ENCODE assay signal across 25 mouse cellular contexts in the genomic region with DNA sequence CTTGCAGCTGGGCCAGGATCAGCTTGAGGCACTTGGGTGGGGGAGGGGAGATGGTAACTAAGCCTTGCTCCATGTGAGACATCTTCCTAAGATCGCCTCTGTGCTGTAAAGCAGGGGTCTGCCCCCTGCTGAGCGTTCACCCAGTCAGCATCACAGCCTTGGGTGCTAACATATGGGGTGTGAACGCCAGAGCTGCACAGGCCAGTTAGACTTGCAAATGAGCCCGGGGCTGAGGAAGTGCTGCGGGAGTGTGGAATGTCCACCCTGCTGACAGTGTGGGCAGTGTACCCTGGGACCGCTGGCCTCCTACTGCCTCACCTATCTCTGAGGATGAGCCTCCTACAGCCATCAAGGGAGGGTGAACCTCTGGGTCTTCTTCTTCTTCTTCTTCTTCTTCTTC. TPM values are rescaled to one million over a fixed set of nuclear protein-coding genes. Genes with fewer than 3 reads are reported as not detected.
DNase-seq lines count a peak whose midpoint lies in the region; ATAC-seq and TF ChIP-seq lines count a peak whose summit lies in the region.
"Had no signal": no experiment of that assay in that cellular context is flagged by ENCODE, and none has a peak within 500 bp of the region (broad histone marks: within the 10 kb centered on the region; RNA-seq: fewer than 3 reads in every experiment).

No protein-coding gene starts in this region.

- no peaks in the 10 kb centered on the region for H3K36me3 ChIP-seq in forebrain, embryonic 13.5 days (ENCODE audit: poor library complexity, severe bottlenecking)
- no peaks in the 10 kb centered on the region for H3K36me3 ChIP-seq in forebrain, embryonic 14.5 days (ENCODE audit: control insufficient read depth, insufficient read depth, low read length)
- no peaks in the 10 kb centered on the region for H3K36me3 ChIP-seq in forebrain, postnatal 0 days (ENCODE audit: insufficient read depth)
- no peaks in the 10 kb centered on the region for H3K36me3 ChIP-seq in forebrain, embryonic 12.5 days (replicated peaks)
- H3K36me3 ChIP-seq: embryonic facial prominence, embryonic 12.5 days; embryonic facial prominence, embryonic 15.5 days; heart, embryonic 12.5 days; heart, embryonic 15.5 days; hindbrain, embryonic 12.5 days; hindbrain, embryonic 15.5 days had no signal

- H3K27me3 ChIP-seq in forebrain, embryonic 13.5 days, result no peaks in the 10 kb centered on the region
- no peaks in the 10 kb centered on the region for H3K27me3 ChIP-seq in forebrain, embryonic 14.5 days (replicated peaks; ENCODE audit: control insufficient read depth, insufficient read depth, low read length)
- H3K27me3 ChIP-seq in forebrain, postnatal 0 days (ENCODE audit: insufficient read depth, low read length), result no peaks in the 10 kb centered on the region
- H3K27me3 ChIP-seq in forebrain, embryonic 12.5 days, result no peaks in the 10 kb centered on the region
- H3K27me3 ChIP-seq: embryonic facial prominence, embryonic 12.5 days; embryonic facial prominence, embryonic 15.5 days; hindbrain, embryonic 12.5 days had no signal

- H3K9me3 ChIP-seq in forebrain, embryonic 13.5 days (replicated peaks), result no peaks in the 10 kb centered on the region
- H3K9me3 ChIP-seq in forebrain, embryonic 14.5 days (replicated peaks; ENCODE audit: control insufficient read depth, low read length), result no peaks in the 10 kb centered on the region
- H3K9me3 ChIP-seq in forebrain, postnatal 0 days (ENCODE audit: low read length), result no peaks in the 10 kb centered on the region
- no peaks in the 10 kb centered on the region for H3K9me3 ChIP-seq in forebrain, embryonic 12.5 days
- H3K9me3 ChIP-seq: embryonic facial prominence, embryonic 12.5 days; embryonic facial prominence, embryonic 15.5 days; heart, embryonic 12.5 days; heart, embryonic 15.5 days; hindbrain, embryonic 12.5 days; hindbrain, embryonic 15.5 days had no signal

- DNase-seq in forebrain, embryonic 14.5 days (ENCODE audit: low spot score), result no peak
- no peak for DNase-seq in forebrain, postnatal 0 days
- peak; percentile 16 to 44 for DNase-seq in left cerebral cortex, adult 18-20 months (ENCODE audit: low spot score in 2 of 2)
- no peak for DNase-seq in left cerebral cortex, adult 11 months (ENCODE audit: low spot score)
- peak; percentile 49 for DNase-seq in right cerebral cortex, adult 18-20 months
- DNase-seq in right cerebral cortex, postnatal 25 days, result no peak
- DNase-seq: adrenal gland, adult 8-10 months; adrenal gland, postnatal 25 days; cerebellum, adult 18-20 months; cerebellum, adult 9-10 months; cerebellum, postnatal 14 days; gastrocnemius, postnatal 25 days; heart, adult 18-20 months; heart, postnatal 10 days; heart, postnatal 36 days had no signal

- WGBS in forebrain, embryonic 13.5 days, result 59% methylated on average over 6 of the region's 6 CpGs
- 56% methylated on average over 6 of the region's 6 CpGs for WGBS in forebrain, embryonic 14.5 days
- 44% methylated on average over 6 of the region's 6 CpGs for WGBS in forebrain, postnatal 0 days
- WGBS in forebrain, embryonic 12.5 days, result 55% methylated on average over 6 of the region's 6 CpGs

- no peak overlapping the region for H3K4me2 ChIP-seq in forebrain, embryonic 13.5 days
- no peak overlapping the region for H3K4me2 ChIP-seq in forebrain, embryonic 14.5 days (ENCODE audit: low read length)
- no peak overlapping the region for H3K4me2 ChIP-seq in forebrain, postnatal 0 days (ENCODE audit: low read depth)
- no peak overlapping the region for H3K4me2 ChIP-seq in forebrain, embryonic 12.5 days
- H3K4me2 ChIP-seq: embryonic facial prominence, embryonic 12.5 days; embryonic facial prominence, embryonic 15.5 days; heart, embryonic 12.5 days; heart, embryonic 15.5 days; hindbrain, embryonic 12.5 days; hindbrain, embryonic 15.5 days had no signal

- no peak for TF ChIP-seq CTCF in forebrain, postnatal 0 days (IDR thresholded peaks at IDR 0.05; ENCODE audit: low read depth)

- 0 out of 2 replicates have a peak, but pooled peaks have one; percentile 30 for ATAC-seq in forebrain, embryonic 13.5 days
- no peak for ATAC-seq in forebrain, embryonic 14.5 days
- peak; percentile 27; the same call in 1 of the 2 replicates for ATAC-seq in forebrain, postnatal 0 days
- ATAC-seq in forebrain, embryonic 12.5 days (ENCODE audit: low FRiP score), result no peak
- ATAC-seq: activated CD4-positive, CD25-positive, alpha-beta regulatory T cell, adult 4 months; intestine, postnatal 0 days had no signal

- H3K4me3 ChIP-seq in forebrain, embryonic 13.5 days, result no peak overlapping the region
- no peak overlapping the region for H3K4me3 ChIP-seq in forebrain, embryonic 14.5 days (ENCODE audit: low read depth, low read length)
- H3K4me3 ChIP-seq in forebrain, postnatal 0 days (ENCODE audit: low read depth, low read length), result no peak overlapping the region
- no peak overlapping the region for H3K4me3 ChIP-seq in forebrain, embryonic 12.5 days (replicated peaks)
- H3K4me3 ChIP-seq: embryonic facial prominence, embryonic 12.5 days; embryonic facial prominence, embryonic 15.5 days; heart, embryonic 12.5 days; heart, embryonic 15.5 days; hindbrain, embryonic 12.5 days; hindbrain, embryonic 15.5 days had no signal

- peaks cover 19% of the 10 kb centered on the region for H3K4me1 ChIP-seq in forebrain, embryonic 13.5 days
- H3K4me1 ChIP-seq in forebrain, embryonic 14.5 days (ENCODE audit: control insufficient read depth, insufficient read depth, low read length), result peaks cover 7% of the 10 kb centered on the region
- H3K4me1 ChIP-seq in forebrain, postnatal 0 days (ENCODE audit: insufficient read depth), result 0 out of 2 replicates have a peak, but pooled peaks cover 9% of the 10 kb centered on the region
- H3K4me1 ChIP-seq in forebrain, embryonic 12.5 days, result peaks cover 21% of the 10 kb centered on the region

- H3K27ac ChIP-seq in forebrain, embryonic 13.5 days, result no peak overlapping the region
- no peak overlapping the region for H3K27ac ChIP-seq in forebrain, embryonic 14.5 days (ENCODE audit: low read depth, low read length)
- H3K27ac ChIP-seq in forebrain, postnatal 0 days (ENCODE audit: low read depth, low read length), result no peak overlapping the region
- H3K27ac ChIP-seq in forebrain, embryonic 12.5 days, result no peak overlapping the region
- H3K27ac ChIP-seq: embryonic facial prominence, embryonic 12.5 days; embryonic facial prominence, embryonic 15.5 days; heart, embryonic 15.5 days; hindbrain, embryonic 12.5 days; hindbrain, embryonic 15.5 days had no signal

- no peak overlapping the region for H3K9ac ChIP-seq in forebrain, embryonic 13.5 days
- no peak overlapping the region for H3K9ac ChIP-seq in forebrain, embryonic 14.5 days (ENCODE audit: low read length)
- H3K9ac ChIP-seq in forebrain, postnatal 0 days, result no peak overlapping the region
- H3K9ac ChIP-seq in forebrain, embryonic 12.5 days, result no peak overlapping the region
- H3K9ac ChIP-seq: embryonic facial prominence, embryonic 12.5 days; embryonic facial prominence, embryonic 15.5 days; heart, embryonic 12.5 days; heart, embryonic 15.5 days; hindbrain, embryonic 12.5 days; hindbrain, embryonic 15.5 days had no signal

RNA-seq across cellular contexts. Expression of a gene that starts 45.7 kb away (rescaled TPM):
- 10.9 and 14.4 TPM in 2 replicates for polyA plus RNA-seq in forebrain, embryonic 13.5 days (2015; fragmentation: Nextera tagmentation; extraction: Ambion mirVana)
- 11.5 and 12.3 TPM in 2 replicates for polyA plus RNA-seq in forebrain, embryonic 14.5 days (2014; fragmentation: Nextera tagmentation; extraction: Ambion mirVana)
- total RNA-seq in forebrain, postnatal 0 days (2014; rRNA removed), result 50.4 and 55.1 TPM in 2 replicates
- 5.0 and 6.2 TPM in 2 replicates for polyA plus RNA-seq in forebrain, postnatal 0 days (2015; fragmentation: Nextera tagmentation; extraction: Ambion mirVana)
- polyA plus RNA-seq in forebrain, embryonic 12.5 days (2016; fragmentation: Nextera tagmentation; extraction: Ambion mirVana), result 11.8 and 14.0 TPM in 2 replicates
- total RNA-seq in left cerebral cortex, adult 18-20 months (2021), result 1 to 10 TPM; 4.2 to 4.5 TPM
- polyA plus RNA-seq: activated CD4-positive, CD25-positive, alpha-beta regulatory T cell, adult 4 months had no signal

Comparison
In these comparisons a context has a peak if more than half of its experiments do, and no peak if none do; other contexts are left out.
1. ATAC-seq: peak in forebrain, embryonic 13.5 days (single experiment) and forebrain, postnatal 0 days (single experiment); none in forebrain, embryonic 14.5 days (single experiment) and forebrain, embryonic 12.5 days (single experiment).
2. DNase-seq: peak in left cerebral cortex, adult 18-20 months (2 of 2) and right cerebral cortex, adult 18-20 months (single experiment); none in forebrain, embryonic 14.5 days (single experiment), forebrain, postnatal 0 days (single experiment), left cerebral cortex, adult 11 months (single experiment) and right cerebral cortex, postnatal 25 days (single experiment).